Mouse (Mus musculus): ENCODE results near the gene Snx12. TPM values are rescaled to one million over a fixed set of nuclear protein-coding genes. Genes with fewer than 3 reads are reported as not detected.

The Snx12 gene
- polyA plus RNA-seq, 1 experiment: 46.3 TPM

DNA sequence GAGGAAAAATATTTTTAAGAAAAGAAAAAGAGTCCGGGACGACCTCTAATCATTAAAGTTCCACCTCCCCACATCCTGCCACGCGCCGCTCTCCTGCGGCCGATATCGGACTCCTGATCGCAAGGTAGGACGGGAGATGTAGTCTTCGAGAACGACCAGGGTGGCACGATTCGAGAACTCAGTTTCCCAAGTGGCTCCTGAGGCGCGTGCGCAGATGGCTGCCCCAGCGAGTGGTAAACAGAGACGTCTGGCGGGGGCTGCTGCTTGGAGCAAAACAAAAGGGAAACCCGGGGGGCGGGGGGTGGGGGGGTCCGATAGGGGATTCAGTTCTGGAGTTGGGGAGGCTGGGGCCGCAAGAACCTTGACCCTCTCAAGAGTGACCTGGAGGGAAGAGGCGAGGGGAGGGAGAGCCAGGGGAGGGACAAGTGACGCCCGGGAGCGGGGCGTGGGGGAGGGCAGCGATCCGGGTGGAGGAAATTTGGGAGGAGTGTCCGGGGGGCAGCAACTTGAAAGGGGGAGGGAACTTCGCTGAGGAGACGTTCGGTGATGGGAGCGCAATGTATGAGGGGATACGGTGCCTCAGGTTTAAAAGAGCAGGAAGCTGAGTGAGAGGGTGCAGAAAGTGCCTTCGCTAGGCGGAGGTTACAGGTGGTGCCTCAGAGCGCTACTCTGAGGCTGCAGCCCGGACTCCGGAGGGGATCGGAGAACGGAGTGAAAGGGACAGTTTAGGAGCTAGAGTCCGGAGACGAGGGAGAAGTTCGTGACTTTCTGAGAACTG lies 31.8 kb upstream of the Snx12 start, which contains the start of gene Foxo4:
Gene Foxo4, plus strand, starts transcription at position 577 of the 778 bp plus-strand sequence.
- Histone ChIP-seq H3K4me2 (ENCODE audit: low read depth) (peak within 1 kb of the TSS; percentile 74), H3K27me3 (ENCODE audit: control insufficient read depth, insufficient read depth, insufficient read length) (no peaks in the 10 kb centered on the region), H3ac (ENCODE audit: control insufficient read depth, insufficient read length) (no peak within 1 kb of the TSS), H3K36me3 (ENCODE audit: control insufficient read depth, insufficient read depth) (no peaks in the 10 kb centered on the region), H3K79me2 (ENCODE audit: control insufficient read depth, insufficient read depth) (no peaks in the 10 kb centered on the region), H3K4me3 (peak within 1 kb of the TSS; percentile 55)
- no peak for TF ChIP-seq MYOD1 (IDR thresholded peaks at IDR 0.05; ENCODE audit: control insufficient read depth in 1 of 3, insufficient read length in 2 of 3, low read depth in 2 of 3)
- peak; percentile 51 for TF ChIP-seq POLR2A (IDR thresholded peaks at IDR 0.05; ENCODE audit: insufficient read length, low read depth)

DNA sequence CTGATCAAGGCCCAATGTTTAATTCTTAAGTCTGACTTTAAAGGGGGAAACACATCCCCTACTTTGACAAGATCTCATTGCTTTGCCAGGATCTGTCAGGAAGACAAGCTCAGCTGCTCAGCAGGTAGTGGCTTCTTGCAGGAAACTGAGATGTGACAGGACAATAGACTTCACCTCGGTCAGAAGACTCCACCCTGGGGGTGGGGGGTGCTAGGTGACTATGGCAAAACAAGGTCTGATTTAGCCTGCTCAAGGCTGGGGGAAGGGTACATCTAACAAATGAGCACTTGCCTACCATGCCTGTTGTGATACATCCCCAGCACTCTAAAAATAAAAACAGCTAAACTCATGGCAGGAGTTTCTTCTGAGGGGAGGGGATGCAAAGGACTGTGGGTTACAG lies 22.6 kb upstream of the Snx12 start:
- Histone ChIP-seq H3K36me3 (ENCODE audit: control insufficient read depth, insufficient read depth) (no peaks in the 10 kb centered on the region), H3K4me3 (no peak overlapping the region), H3K79me2 (ENCODE audit: control insufficient read depth, insufficient read depth) (no peaks in the 10 kb centered on the region), H3ac (ENCODE audit: control insufficient read depth, insufficient read length) (no peak overlapping the region), H3K27me3 (ENCODE audit: control insufficient read depth, insufficient read depth, insufficient read length) (no peaks in the 10 kb centered on the region), H3K4me2 (ENCODE audit: low read depth) (no peak overlapping the region)
- no peak for TF ChIP-seq POLR2A (IDR thresholded peaks at IDR 0.05; ENCODE audit: insufficient read length, low read depth)
- no peak for TF ChIP-seq MYOG (IDR thresholded peaks at IDR 0.05; ENCODE audit: control insufficient read depth in 1 of 3, insufficient read depth in 1 of 3, insufficient read length in 2 of 3, low read depth in 2 of 3)
- TF ChIP-seq CEBPB (IDR thresholded peaks at IDR 0.05; ENCODE audit: insufficient read depth, poor library complexity, severe bottlenecking): no peak
- TF ChIP-seq SRF (IDR thresholded peaks at IDR 0.05; ENCODE audit: control insufficient read depth, insufficient read length, low read depth): no peak
- no peak for TF ChIP-seq TCF3 (IDR thresholded peaks at IDR 0.05; ENCODE audit: insufficient read length, low read depth)
- TF ChIP-seq TCF12 (IDR thresholded peaks at IDR 0.05; ENCODE audit: insufficient read depth, poor library complexity, severe bottlenecking): no peak
- TF ChIP-seq POLR2AphosphoS2 (IDR thresholded peaks at IDR 0.05; ENCODE audit: insufficient read length, low read depth): no peak
- no peak for TF ChIP-seq MYOD1 (IDR thresholded peaks at IDR 0.05; ENCODE audit: control insufficient read depth in 1 of 3, insufficient read length in 2 of 3, low read depth in 2 of 3)
- TF ChIP-seq USF1 (IDR thresholded peaks at IDR 0.05; ENCODE audit: low read depth): no peak
- TF ChIP-seq MAX (IDR thresholded peaks at IDR 0.05; ENCODE audit: low read depth): no peak
- no peak for TF ChIP-seq REST (IDR thresholded peaks at IDR 0.05; ENCODE audit: insufficient read depth, insufficient read length)
- TF ChIP-seq E2F4 (IDR thresholded peaks at IDR 0.05; ENCODE audit: insufficient read depth): no peak

DNA sequence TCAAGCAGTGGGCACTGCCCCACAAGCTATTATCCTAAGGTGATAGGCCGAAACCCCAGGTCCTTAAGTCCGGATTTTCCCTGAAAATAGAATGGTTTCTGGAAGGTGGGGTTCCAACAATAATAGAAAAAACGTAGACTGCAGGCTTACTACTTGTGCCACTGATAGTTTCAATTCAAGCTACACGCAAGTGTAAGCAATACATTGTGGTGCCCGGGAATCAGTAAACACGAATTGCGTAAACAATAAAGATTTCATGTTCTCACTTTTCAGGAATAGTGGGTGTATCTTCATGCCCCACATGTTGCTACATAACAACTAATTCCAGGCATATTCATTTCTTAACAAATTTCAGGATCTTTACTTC lies 416 bp upstream of the Snx12 start:
- H3K79me2 ChIP-seq (ENCODE audit: control insufficient read depth, insufficient read depth): peaks cover 33% of the 10 kb centered on the region
- no peaks in the 10 kb centered on the region for H3K36me3 ChIP-seq (ENCODE audit: control insufficient read depth, insufficient read depth)
- no peak for TF ChIP-seq MAX (IDR thresholded peaks at IDR 0.05; ENCODE audit: low read depth)
- 0 out of 2 replicates have a peak, but pooled peaks have one; percentile 44 for TF ChIP-seq CEBPB (IDR thresholded peaks at IDR 0.05; ENCODE audit: insufficient read depth, poor library complexity, severe bottlenecking)
- no peaks in the 10 kb centered on the region for H3K27me3 ChIP-seq (ENCODE audit: control insufficient read depth, insufficient read depth, insufficient read length)
- H3K4me2 ChIP-seq (ENCODE audit: low read depth): peak overlapping the region; percentile 70
- no peak overlapping the region for H3ac ChIP-seq (ENCODE audit: control insufficient read depth, insufficient read length)
- peak overlapping the region; percentile 75 for H3K4me3 ChIP-seq

DNA sequence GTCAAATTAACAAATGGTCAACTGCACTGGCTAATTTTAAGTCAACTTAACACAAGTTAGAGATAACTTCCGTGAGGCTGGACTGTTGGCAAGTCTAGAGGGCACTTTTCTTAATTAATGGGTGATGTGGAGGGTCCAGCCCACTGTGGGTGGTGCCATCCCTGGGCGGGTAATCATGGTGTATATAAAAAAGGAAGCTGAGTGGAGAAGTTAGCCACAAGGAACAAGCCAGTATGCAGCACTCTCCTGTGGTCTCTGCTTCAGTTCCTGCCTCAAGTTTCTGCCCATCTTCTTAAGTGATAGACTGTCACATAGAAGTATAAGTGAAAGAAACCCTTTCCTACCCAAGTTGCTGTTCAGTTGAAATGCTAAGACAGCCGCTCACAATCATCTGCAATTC lies 33.1 kb downstream of the Snx12 start:
- H3K4me3 ChIP-seq: no peak overlapping the region
- H3ac ChIP-seq (ENCODE audit: control insufficient read depth, insufficient read length): no peak overlapping the region
- H3K27me3 ChIP-seq (ENCODE audit: control insufficient read depth, insufficient read depth, insufficient read length): no peaks in the 10 kb centered on the region
- TF ChIP-seq TCF12 (IDR thresholded peaks at IDR 0.05; ENCODE audit: insufficient read depth, poor library complexity, severe bottlenecking) (no peak), MYOD1 (IDR thresholded peaks at IDR 0.05; ENCODE audit: control insufficient read depth in 1 of 3, insufficient read length in 2 of 3, low read depth in 2 of 3) (no peak), MYOG (IDR thresholded peaks at IDR 0.05; ENCODE audit: control insufficient read depth in 1 of 3, insufficient read depth in 1 of 3, insufficient read length in 2 of 3, low read depth in 2 of 3) (no peak), CEBPB (IDR thresholded peaks at IDR 0.05; ENCODE audit: insufficient read depth, poor library complexity, severe bottlenecking) (no peak), E2F4 (IDR thresholded peaks at IDR 0.05; ENCODE audit: insufficient read depth) (no peak), MAX (IDR thresholded peaks at IDR 0.05; ENCODE audit: low read depth) (no peak), USF1 (IDR thresholded peaks at IDR 0.05; ENCODE audit: low read depth) (no peak), SRF (IDR thresholded peaks at IDR 0.05; ENCODE audit: control insufficient read depth, insufficient read length, low read depth) (no peak), POLR2AphosphoS2 (IDR thresholded peaks at IDR 0.05; ENCODE audit: insufficient read length, low read depth) (no peak), REST (IDR thresholded peaks at IDR 0.05; ENCODE audit: insufficient read depth, insufficient read length) (no peak), POLR2A (IDR thresholded peaks at IDR 0.05; ENCODE audit: insufficient read length, low read depth) (no peak), TCF3 (IDR thresholded peaks at IDR 0.05; ENCODE audit: insufficient read length, low read depth) (no peak)
- H3K36me3 ChIP-seq (ENCODE audit: control insufficient read depth, insufficient read depth): no peaks in the 10 kb centered on the region
- H3K79me2 ChIP-seq (ENCODE audit: control insufficient read depth, insufficient read depth): no peaks in the 10 kb centered on the region
- no peak overlapping the region for H3K4me2 ChIP-seq (ENCODE audit: low read depth)

DNA sequence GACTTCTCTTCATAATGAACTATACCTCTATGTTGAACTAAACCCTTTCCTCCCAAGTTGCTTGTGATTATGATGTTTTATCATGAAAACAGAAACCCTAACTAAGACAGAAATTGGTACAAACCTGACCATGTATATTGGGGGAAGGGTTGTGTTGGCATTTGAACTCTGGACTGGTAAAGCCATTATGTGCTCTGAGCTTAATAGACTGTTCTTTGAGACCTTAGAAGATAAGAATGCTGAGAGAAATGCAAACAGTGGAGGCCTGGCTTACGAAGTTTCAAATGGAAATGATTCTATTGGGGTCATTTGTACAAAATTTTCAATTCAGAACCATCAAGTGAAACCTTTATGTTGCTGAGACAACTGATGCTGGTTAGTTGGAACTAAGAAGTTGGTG lies 34.7 kb downstream of the Snx12 start:
- Histone ChIP-seq H3K4me3 (no peak overlapping the region), H3ac (ENCODE audit: control insufficient read depth, insufficient read length) (no peak overlapping the region), H3K36me3 (ENCODE audit: control insufficient read depth, insufficient read depth) (no peaks in the 10 kb centered on the region), H3K79me2 (ENCODE audit: control insufficient read depth, insufficient read depth) (no peaks in the 10 kb centered on the region), H3K27me3 (ENCODE audit: control insufficient read depth, insufficient read depth, insufficient read length) (no peaks in the 10 kb centered on the region), H3K4me2 (ENCODE audit: low read depth) (no peak overlapping the region)
- TF ChIP-seq TCF3 (IDR thresholded peaks at IDR 0.05; ENCODE audit: insufficient read length, low read depth) (no peak), MYOG (IDR thresholded peaks at IDR 0.05; ENCODE audit: control insufficient read depth in 1 of 3, insufficient read depth in 1 of 3, insufficient read length in 2 of 3, low read depth in 2 of 3) (no peak), USF1 (IDR thresholded peaks at IDR 0.05; ENCODE audit: low read depth) (no peak), POLR2A (IDR thresholded peaks at IDR 0.05; ENCODE audit: insufficient read length, low read depth) (no peak), CEBPB (IDR thresholded peaks at IDR 0.05; ENCODE audit: insufficient read depth, poor library complexity, severe bottlenecking) (no peak), E2F4 (IDR thresholded peaks at IDR 0.05; ENCODE audit: insufficient read depth) (no peak), MAX (IDR thresholded peaks at IDR 0.05; ENCODE audit: low read depth) (no peak), TCF12 (IDR thresholded peaks at IDR 0.05; ENCODE audit: insufficient read depth, poor library complexity, severe bottlenecking) (no peak), POLR2AphosphoS2 (IDR thresholded peaks at IDR 0.05; ENCODE audit: insufficient read length, low read depth) (no peak), REST (IDR thresholded peaks at IDR 0.05; ENCODE audit: insufficient read depth, insufficient read length) (no peak), SRF (IDR thresholded peaks at IDR 0.05; ENCODE audit: control insufficient read depth, insufficient read length, low read depth) (no peak), MYOD1 (IDR thresholded peaks at IDR 0.05; ENCODE audit: control insufficient read depth in 1 of 3, insufficient read length in 2 of 3, low read depth in 2 of 3) (no peak)
